Mouse (Mus musculus): ENCODE measurements around the gene Med8.

DNA sequence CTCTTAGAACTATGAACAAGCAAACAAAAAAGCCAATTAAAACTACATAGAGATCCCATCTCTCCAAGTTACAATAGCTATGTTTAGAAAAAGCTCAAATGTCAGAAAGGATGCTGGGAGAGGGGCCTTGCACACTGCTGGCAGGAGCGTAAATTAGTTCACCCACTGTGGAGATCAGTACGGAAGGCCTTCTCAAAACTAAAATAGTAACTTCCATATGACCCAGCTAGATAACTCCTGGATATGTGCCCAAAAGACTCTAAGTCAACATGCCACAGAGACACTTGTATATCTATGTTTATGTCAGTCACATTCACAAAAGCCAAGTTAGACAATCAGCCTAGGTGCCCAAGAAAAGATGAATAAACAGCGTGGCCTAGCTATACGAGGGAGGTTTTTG is 13.8 kb upstream of the Med8 start:
- TF ChIP-seq CTCF (conservative IDR thresholded peaks at IDR 0.05; ENCODE audit: insufficient read depth, insufficient read length, low read depth, low read length) (no peak), POLR2A (IDR thresholded peaks at IDR 0.05; ENCODE audit: low read depth, low read length) (no peak)
